10 mouse cellular contexts compared by ENCODE assay signal in the genomic region with DNA sequence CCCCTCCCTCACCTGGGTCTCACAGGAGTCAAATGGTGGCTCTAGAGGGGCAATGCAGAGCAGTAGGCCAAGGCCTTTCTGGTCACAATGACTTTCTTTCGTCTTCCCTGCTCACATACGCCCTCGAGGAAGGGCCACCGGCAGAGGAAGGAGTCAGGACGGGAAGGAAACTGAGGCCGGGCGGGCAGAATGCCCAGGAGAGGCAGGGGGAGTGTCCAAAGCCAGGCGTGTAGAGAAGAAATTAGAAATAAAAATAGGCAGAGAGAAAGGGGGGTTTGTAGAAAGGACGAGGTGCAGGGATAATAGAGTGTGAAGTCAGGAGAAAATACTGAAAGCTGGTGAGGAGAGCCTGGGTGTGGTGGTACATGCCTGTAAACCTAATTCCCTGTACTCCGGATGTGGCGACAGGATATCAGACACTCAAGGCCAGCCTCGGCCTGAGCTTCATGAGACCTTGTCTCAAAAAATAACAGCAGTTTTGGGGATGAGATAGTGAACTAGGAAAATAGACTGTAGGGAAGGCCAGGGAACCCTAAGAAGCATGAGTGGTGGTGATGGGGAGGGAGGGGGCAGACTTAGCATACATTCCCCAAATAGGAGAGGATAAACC. TPM values are rescaled to one million over a fixed set of nuclear protein-coding genes. Genes with fewer than 3 reads are reported as not detected.
A peak's percentile ranks its signal among the peaks of the same experiment; 100 is the strongest.
DNase-seq lines count a peak whose midpoint lies in the region; ATAC-seq lines count a peak whose summit lies in the region.
"Had no signal": no experiment of that assay in that cellular context is flagged by ENCODE, and none has a peak within 500 bp of the region (broad histone marks: within the 10 kb centered on the region; RNA-seq: fewer than 3 reads in every experiment).

No protein-coding gene starts in this region.

- WGBS in forebrain, embryonic 12.5 days = 60% methylated on average over 12 of the region's 12 CpGs
- WGBS in intestine, embryonic 14.5 days = 61% methylated on average over 12 of the region's 12 CpGs

- no peaks in the 10 kb centered on the region for H3K9me3 ChIP-seq in forebrain, embryonic 12.5 days
- no peaks in the 10 kb centered on the region for H3K9me3 ChIP-seq in intestine, embryonic 14.5 days (ENCODE audit: control insufficient read depth, low read length)

- peaks cover 30% of the 10 kb centered on the region for H3K27me3 ChIP-seq in forebrain, embryonic 12.5 days
- peaks cover 6% of the 10 kb centered on the region; the same call in 1 of the 2 replicates for H3K27me3 ChIP-seq in intestine, embryonic 14.5 days (replicated peaks; ENCODE audit: control insufficient read depth, insufficient read depth, low read length)
- H3K27me3 ChIP-seq: Patski had no signal

- no peaks in the 10 kb centered on the region for H3K36me3 ChIP-seq in forebrain, embryonic 12.5 days (replicated peaks)
- no peaks in the 10 kb centered on the region for H3K36me3 ChIP-seq in intestine, embryonic 14.5 days (ENCODE audit: control insufficient read depth, insufficient read depth, low read length)

- peak overlapping the region; percentile 55 for H3K4me3 ChIP-seq in forebrain, embryonic 12.5 days (replicated peaks)
- H3K4me3 ChIP-seq in intestine, embryonic 14.5 days (ENCODE audit: low read depth, low read length) = peak overlapping the region; percentile 60

- peak overlapping the region; percentile 54 for H3K9ac ChIP-seq in forebrain, embryonic 12.5 days
- peak overlapping the region; percentile 40; the same call in 1 of the 2 replicates for H3K9ac ChIP-seq in intestine, embryonic 14.5 days (ENCODE audit: low read length)

- intact Hi-C loops in heart, postnatal 25 days (cut with DNase I) = loop anchor here (5.0 kb wide), 1 partner anchor 41 kb away; no protein-coding TSS in a partner anchor

- peaks cover 24% of the 10 kb centered on the region for H3K4me1 ChIP-seq in forebrain, embryonic 12.5 days
- H3K4me1 ChIP-seq in intestine, embryonic 14.5 days (replicated peaks; ENCODE audit: control insufficient read depth, insufficient read depth, low read length) = peaks cover 14% of the 10 kb centered on the region

- H3K27ac ChIP-seq in forebrain, embryonic 12.5 days = no peak overlapping the region
- H3K27ac ChIP-seq in intestine, embryonic 14.5 days (ENCODE audit: low read depth) = no peak overlapping the region

- peak overlapping the region; percentile 82 for H3K4me2 ChIP-seq in forebrain, embryonic 12.5 days
- peak overlapping the region; percentile 87 for H3K4me2 ChIP-seq in intestine, embryonic 14.5 days (ENCODE audit: low read length)

- DNase-seq in heart, adult 11 months = peak; percentile 97
- DNase-seq in heart, postnatal 25 days (ENCODE audit: low spot score) = no peak
- DNase-seq in intestine, embryonic 14.5 days (ENCODE audit: low spot score) = no peak
- peak; percentile 57 for DNase-seq in lung, postnatal 14 days
- DNase-seq in left cerebral cortex, adult 9 months (ENCODE audit: low spot score in 2 of 2) = no peak
- DNase-seq in urinary bladder, postnatal 36 days (ENCODE audit: low spot score in 2 of 2) = no peak
- no peak for DNase-seq in cerebellum, postnatal 14 days

- no peak for ATAC-seq in forebrain, embryonic 12.5 days (ENCODE audit: low FRiP score)
- ATAC-seq in intestine, embryonic 14.5 days (replicated peaks; ENCODE audit: low FRiP score, low TSS enrichment, low read depth) = no peak
- ATAC-seq: Patski had no signal

RNA-seq across cellular contexts. Expression of a gene that starts 2.0 kb away (rescaled TPM):
- total RNA-seq in heart, postnatal 25 days (2021) = 100 to 1,000 TPM; 115 to 121 TPM
- polyA plus RNA-seq in forebrain, embryonic 12.5 days (2016; fragmentation: Nextera tagmentation; extraction: Ambion mirVana) = 57.5 and 67.3 TPM in 2 replicates
- polyA plus RNA-seq in intestine, embryonic 14.5 days (2014; fragmentation: Nextera tagmentation; extraction: Ambion mirVana) = 21.4 and 22.6 TPM in 2 replicates

RNA-seq across cellular contexts. Expression of a gene that starts 34.6 kb away (rescaled TPM):
- 10 to 100 TPM; 85.4 to 85.5 TPM for total RNA-seq in heart, postnatal 25 days (2021)
- 167 and 170 TPM in 2 replicates for polyA plus RNA-seq in forebrain, embryonic 12.5 days (2016; fragmentation: Nextera tagmentation; extraction: Ambion mirVana)
- 188 and 192 TPM in 2 replicates for polyA plus RNA-seq in intestine, embryonic 14.5 days (2014; fragmentation: Nextera tagmentation; extraction: Ambion mirVana)

RNA-seq across cellular contexts. Expression of a gene that starts 34.7 kb away (rescaled TPM):
- 10 to 100 TPM; 32.0 to 39.5 TPM for total RNA-seq in heart, postnatal 25 days (2021)
- polyA plus RNA-seq in forebrain, embryonic 12.5 days (2016; fragmentation: Nextera tagmentation; extraction: Ambion mirVana) = 124 and 130 TPM in 2 replicates
- polyA plus RNA-seq in intestine, embryonic 14.5 days (2014; fragmentation: Nextera tagmentation; extraction: Ambion mirVana) = 87.8 and 96.0 TPM in 2 replicates

RNA-seq across cellular contexts. Expression of a gene that starts 60.0 kb away (rescaled TPM):
- total RNA-seq in heart, postnatal 25 days (2021) = not detected
- not detected in 2 replicates for polyA plus RNA-seq in forebrain, embryonic 12.5 days (2016; fragmentation: Nextera tagmentation; extraction: Ambion mirVana)
- polyA plus RNA-seq in intestine, embryonic 14.5 days (2014; fragmentation: Nextera tagmentation; extraction: Ambion mirVana) = not detected in 2 replicates
- total RNA-seq: heart, postnatal 14 days had no signal
- polyA plus RNA-seq: Patski had no signal

Comparison
In these comparisons a context has a peak if more than half of its experiments do, and no peak if none do; other contexts are left out.
1. DNase-seq: peak in heart, adult 11 months (single experiment) and lung, postnatal 14 days (single experiment); none in heart, postnatal 25 days (single experiment), intestine, embryonic 14.5 days (single experiment), left cerebral cortex, adult 9 months (0 of 2), urinary bladder, postnatal 36 days (0 of 2) and cerebellum, postnatal 14 days (0 of 2).